Mouse (Mus musculus): ENCODE results near the gene Alg14. TPM values are rescaled to one million over a fixed set of nuclear protein-coding genes. Genes with fewer than 3 reads are reported as not detected.

The Alg14 gene
- polyA plus RNA-seq, 1 experiment from 2014 or later, result 17.7 TPM

- H3K36me3 ChIP-seq, result no peaks in the 10 kb centered on the region
Measured at GRCm38 (mm10) chr3:121365131-121365530, 73.6 kb downstream of the Alg14 start.

GRCm38 (mm10) chr3:121368616-121369015 lies 77.0 kb downstream of the Alg14 start:
- DNase-seq, result no peak
- WGBS (ENCODE audit: insufficient replicate concordance), result 87% methylated on average over 4 of the region's 4 CpGs
- Histone ChIP-seq H3K4me2 (no peak overlapping the region), H3K36me3 (no peaks in the 10 kb centered on the region), H3K27me3 (no peaks in the 10 kb centered on the region), H3K9ac (no peak overlapping the region), H3K27ac (no peak overlapping the region), H3K4me1 (replicated peaks) (peaks cover 20% of the 10 kb centered on the region), H3K4me3 (replicated peaks) (no peak overlapping the region), H3K9me3 (replicated peaks) (no peaks in the 10 kb centered on the region)
- ATAC-seq (ENCODE audit: low read depth), result 0 out of 2 replicates have a peak, but pooled peaks have one; percentile 55

More at GRCm38 (mm10) chr3:121365131-121365530, 73.6 kb downstream of the Alg14 start:
- peaks cover 13% of the 10 kb centered on the region for H3K4me1 ChIP-seq (replicated peaks)
- no peak overlapping the region for H3K4me2 ChIP-seq
- no peaks in the 10 kb centered on the region for H3K9me3 ChIP-seq (replicated peaks)
- H3K4me3 ChIP-seq (replicated peaks), result no peak overlapping the region
- H3K9ac ChIP-seq, result no peak overlapping the region
- H3K27ac ChIP-seq, result no peak overlapping the region
- ATAC-seq (ENCODE audit: low read depth) (no peak), DNase-seq (no peak)
- WGBS (ENCODE audit: insufficient replicate concordance), result 43% methylated on average over 8 of the region's 8 CpGs
- H3K27me3 ChIP-seq, result no peaks in the 10 kb centered on the region

- DNase-seq, result no peak
- Histone ChIP-seq H3K4me3 (replicated peaks) (no peak overlapping the region), H3K9ac (no peak overlapping the region), H3K4me2 (no peak overlapping the region), H3K27ac (no peak overlapping the region; the same call in 1 of the 2 replicates), H3K27me3 (no peaks in the 10 kb centered on the region), H3K9me3 (replicated peaks) (no peaks in the 10 kb centered on the region), H3K4me1 (replicated peaks) (peaks cover 20% of the 10 kb centered on the region), H3K36me3 (no peaks in the 10 kb centered on the region)
- WGBS (ENCODE audit: insufficient replicate concordance), result 23% methylated on average over 6 of the region's 6 CpGs
- ATAC-seq (ENCODE audit: low read depth), result peak; percentile 39; the same call in 1 of the 2 replicates
Measured at GRCm38 (mm10) chr3:121369517-121369916, 77.9 kb downstream of the Alg14 start.

GRCm38 (mm10) chr3:121370301-121370700 lies 78.7 kb downstream of the Alg14 start:
- ATAC-seq (ENCODE audit: low read depth) (0 out of 2 replicates have a peak, but pooled peaks have one; percentile 15), DNase-seq (no peak)
- H3K27ac ChIP-seq, result no peak overlapping the region
- no peaks in the 10 kb centered on the region for H3K9me3 ChIP-seq (replicated peaks)
- no peak overlapping the region for H3K4me2 ChIP-seq
- H3K36me3 ChIP-seq, result no peaks in the 10 kb centered on the region
- H3K4me3 ChIP-seq (replicated peaks), result no peak overlapping the region
- peaks cover 12% of the 10 kb centered on the region for H3K4me1 ChIP-seq (replicated peaks)
- H3K27me3 ChIP-seq, result no peaks in the 10 kb centered on the region
- no peak overlapping the region for H3K9ac ChIP-seq
- WGBS (ENCODE audit: insufficient replicate concordance), result 61% methylated on average over 13 of the region's 13 CpGs

- ATAC-seq (ENCODE audit: low read depth) (no peak), DNase-seq (no peak)
- Histone ChIP-seq H3K4me1 (replicated peaks) (peaks cover 10% of the 10 kb centered on the region; the same call in 1 of the 2 replicates), H3K9me3 (replicated peaks) (no peaks in the 10 kb centered on the region), H3K9ac (no peak overlapping the region), H3K27ac (no peak overlapping the region), H3K4me2 (no peak overlapping the region), H3K36me3 (no peaks in the 10 kb centered on the region), H3K27me3 (no peaks in the 10 kb centered on the region), H3K4me3 (replicated peaks) (no peak overlapping the region)
- 59% methylated on average over 12 of the region's 12 CpGs for WGBS (ENCODE audit: insufficient replicate concordance)
Measured at GRCm38 (mm10) chr3:121370830-121371526, 79.4 kb downstream of the Alg14 start.

GRCm38 (mm10) chr3:121371527-121372220 lies 80.1 kb downstream of the Alg14 start:
- Histone ChIP-seq H3K9me3 (replicated peaks) (no peaks in the 10 kb centered on the region), H3K4me1 (replicated peaks) (peaks cover 10% of the 10 kb centered on the region; the same call in 1 of the 2 replicates), H3K4me2 (no peak overlapping the region), H3K27me3 (no peaks in the 10 kb centered on the region), H3K27ac (no peak overlapping the region), H3K9ac (no peak overlapping the region), H3K36me3 (no peaks in the 10 kb centered on the region), H3K4me3 (replicated peaks) (no peak overlapping the region)
- DNase-seq (no peak), ATAC-seq (ENCODE audit: low read depth) (no peak)
- WGBS (ENCODE audit: insufficient replicate concordance), result 56% methylated on average over 8 of the region's 8 CpGs

GRCm38 (mm10) chr3:121373897-121374441 lies 82.4 kb downstream of the Alg14 start:
- peaks cover 10% of the 10 kb centered on the region; the same call in 1 of the 2 replicates for H3K4me1 ChIP-seq (replicated peaks)
- H3K9ac ChIP-seq, result no peak overlapping the region
- DNase-seq (no peak), ATAC-seq (ENCODE audit: low read depth) (no peak)
- no peak overlapping the region for H3K4me2 ChIP-seq
- no peaks in the 10 kb centered on the region for H3K36me3 ChIP-seq
- no peaks in the 10 kb centered on the region for H3K27me3 ChIP-seq
- H3K27ac ChIP-seq, result no peak overlapping the region
- no peak overlapping the region for H3K4me3 ChIP-seq (replicated peaks)
- WGBS (ENCODE audit: insufficient replicate concordance), result 64% methylated on average over 9 of the region's 9 CpGs
- H3K9me3 ChIP-seq (replicated peaks), result no peaks in the 10 kb centered on the region

GRCm38 (mm10) chr3:121375541-121376129 lies 84.1 kb downstream of the Alg14 start:
- Histone ChIP-seq H3K27me3 (no peaks in the 10 kb centered on the region), H3K36me3 (no peaks in the 10 kb centered on the region), H3K9ac (no peak overlapping the region), H3K9me3 (replicated peaks) (no peaks in the 10 kb centered on the region), H3K4me1 (replicated peaks) (peaks cover 7% of the 10 kb centered on the region; the same call in 1 of the 2 replicates), H3K27ac (no peak overlapping the region), H3K4me3 (replicated peaks) (no peak overlapping the region), H3K4me2 (no peak overlapping the region)
- no peak for ATAC-seq (ENCODE audit: low read depth)
- DNase-seq, result no peak
- 73% methylated on average over 7 of the region's 7 CpGs for WGBS (ENCODE audit: insufficient replicate concordance)

- Histone ChIP-seq H3K27me3 (no peaks in the 10 kb centered on the region), H3K36me3 (no peaks in the 10 kb centered on the region), H3K27ac (no peak overlapping the region), H3K9ac (no peak overlapping the region), H3K4me3 (replicated peaks) (no peak overlapping the region), H3K9me3 (replicated peaks) (no peaks in the 10 kb centered on the region), H3K4me1 (replicated peaks) (peaks cover 1% of the 10 kb centered on the region; the same call in 1 of the 2 replicates), H3K4me2 (no peak overlapping the region)
- DNase-seq (no peak), ATAC-seq (ENCODE audit: low read depth) (peak; percentile 71)
- WGBS (ENCODE audit: insufficient replicate concordance), result 75% methylated on average over 15 of the region's 15 CpGs
Measured at GRCm38 (mm10) chr3:121378708-121379612, 87.4 kb downstream of the Alg14 start.

GRCm38 (mm10) chr3:121379699-121380098 lies 88.1 kb downstream of the Alg14 start:
- H3K4me1 ChIP-seq (replicated peaks), result no peaks in the 10 kb centered on the region
- no peak overlapping the region for H3K4me2 ChIP-seq
- H3K4me3 ChIP-seq (replicated peaks), result no peak overlapping the region
- no peaks in the 10 kb centered on the region for H3K9me3 ChIP-seq (replicated peaks)
- 68% methylated on average over 5 of the region's 5 CpGs for WGBS (ENCODE audit: insufficient replicate concordance)
- H3K27me3 ChIP-seq, result no peaks in the 10 kb centered on the region
- no peak for ATAC-seq (ENCODE audit: low read depth)
- H3K27ac ChIP-seq, result no peak overlapping the region
- H3K9ac ChIP-seq, result no peak overlapping the region
- DNase-seq, result no peak
- no peaks in the 10 kb centered on the region for H3K36me3 ChIP-seq
